Mouse (Mus musculus) erythroblast, adult 5-6 weeks (primary cell): ENCODE measurements around the gene Pdzk1ip1. TPM values are rescaled to one million over a fixed set of nuclear protein-coding genes. Genes with fewer than 3 reads are reported as not detected.

Experiments
- ATAC-seq: replicated peaks from 2 replicates; pipeline ENCODE4 v1.8.0; 2016; ENCODE audit warnings: moderate number of reproducible peaks, mild to moderate bottlenecking, moderate TSS enrichment, inconsistent platforms; ENCODE audit not compliant: poor library complexity, low FRiP score, severe bottlenecking
- total RNA-seq, 2 experiments: library from RNA; stranded (forward) in 1 of 2; stranded (reverse) in 1 of 2; fragments of 150-400 nt in 1 of 2; fragments of 200-764, 138-1000 nt in 1 of 2; gene quantifications; 2 replicates each; pipeline versions ENCODE4 v1.2.3 to v1.2.4; 2015 to 2017; ENCODE audit warnings: low replicate concordance in 2 of 2

Pdzk1ip1 gene
- total RNA-seq, 2 experiments from 2014 or later: 332 to 402 TPM

DNA sequence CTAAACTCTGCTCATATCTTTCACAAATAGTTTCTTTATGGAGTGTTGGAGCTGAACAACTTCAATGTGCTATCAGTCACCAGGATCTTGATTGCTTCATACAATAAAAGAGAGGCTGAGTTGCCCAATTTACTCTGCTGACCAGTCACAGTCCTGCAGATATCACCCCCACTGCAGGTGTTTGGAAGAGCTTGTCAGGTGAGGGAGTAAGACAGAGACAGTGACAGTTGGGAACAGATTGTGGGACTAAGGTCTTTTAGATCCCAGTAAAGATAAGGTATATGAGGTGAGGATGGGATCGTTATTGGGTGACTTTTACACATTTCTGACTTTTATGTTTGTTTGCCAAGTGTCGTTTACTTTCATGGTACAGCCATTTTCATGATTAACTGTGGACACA lies 22.7 kb downstream of the Pdzk1ip1 start:
- ATAC-seq: no peak

DNA sequence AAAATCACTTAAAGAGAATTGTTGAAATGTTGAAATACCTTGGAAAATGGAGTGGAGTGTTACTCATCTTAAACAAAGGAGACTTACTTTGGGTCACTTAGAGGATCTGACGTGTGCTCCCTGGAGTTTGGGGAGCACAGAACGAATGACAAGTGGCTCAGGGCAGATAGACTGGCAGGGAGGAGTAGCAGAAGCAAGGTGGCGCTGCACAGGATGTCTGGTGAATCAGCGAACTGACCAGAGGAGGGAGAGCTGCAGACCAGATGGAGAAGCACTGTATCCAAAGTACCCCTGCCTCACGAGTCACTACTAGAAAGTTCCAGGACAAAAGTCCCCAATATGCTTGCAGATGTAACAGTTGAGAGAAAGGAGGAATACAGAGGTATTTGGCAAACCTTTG lies 24.8 kb downstream of the Pdzk1ip1 start:
- ATAC-seq: no peak

DNA sequence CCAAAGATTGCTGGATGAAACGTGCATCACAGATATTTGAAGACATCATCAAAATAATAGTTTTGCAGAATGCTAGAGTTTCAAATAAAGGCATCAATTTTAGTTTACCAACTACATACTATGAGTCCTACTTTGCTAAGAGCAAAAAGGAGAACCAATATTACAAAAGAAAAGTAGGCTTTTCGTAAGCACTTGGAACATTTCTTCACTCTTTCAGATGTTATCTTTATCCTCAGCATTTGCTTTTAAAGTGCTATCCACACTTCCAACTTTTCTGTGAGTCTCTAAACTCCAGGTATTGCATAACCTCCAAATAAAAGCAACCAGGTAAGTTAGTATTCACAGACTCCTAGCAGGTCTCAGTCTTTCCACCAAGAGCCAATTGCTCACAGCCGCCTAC lies 31.1 kb downstream of the Pdzk1ip1 start:
- ATAC-seq: no peak

DNA sequence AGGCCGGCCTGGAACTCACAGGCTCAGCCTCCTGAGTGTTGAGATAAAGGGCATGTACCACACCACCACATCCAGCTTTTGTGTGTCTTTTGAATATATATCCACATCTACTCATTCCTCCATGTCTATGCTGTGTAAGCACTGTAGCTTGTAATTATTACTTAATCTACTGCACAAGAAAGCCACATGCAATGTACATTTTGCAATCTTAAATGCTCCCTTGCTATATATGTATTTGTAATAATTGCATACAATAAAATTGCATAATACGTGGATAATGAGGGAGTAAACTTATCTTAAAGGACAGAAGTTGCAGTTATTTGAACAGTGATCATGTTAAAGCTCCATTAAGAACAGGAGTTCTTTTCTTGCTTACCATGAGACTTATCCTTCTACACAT lies 32.7 kb downstream of the Pdzk1ip1 start:
- ATAC-seq: no peak

DNA sequence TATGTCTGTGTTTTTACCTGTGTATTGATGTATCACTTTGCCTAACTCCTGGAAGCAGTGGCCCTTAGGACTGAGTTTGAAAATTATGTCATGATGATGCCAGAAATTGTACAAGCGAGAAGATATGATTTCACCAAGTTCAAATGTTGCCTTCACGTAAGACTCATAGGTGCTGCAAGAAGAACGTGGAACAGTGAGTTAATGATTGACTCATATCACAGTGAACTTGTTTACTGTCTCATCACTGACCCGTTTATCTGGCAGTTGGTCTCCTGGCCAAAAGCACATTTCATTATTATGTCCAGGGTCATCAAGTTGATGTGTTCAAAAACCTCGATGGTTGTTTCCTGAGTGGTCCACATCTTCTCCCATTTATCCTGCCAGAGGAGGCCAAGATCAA lies 33.1 kb downstream of the Pdzk1ip1 start:
- ATAC-seq: no peak

DNA sequence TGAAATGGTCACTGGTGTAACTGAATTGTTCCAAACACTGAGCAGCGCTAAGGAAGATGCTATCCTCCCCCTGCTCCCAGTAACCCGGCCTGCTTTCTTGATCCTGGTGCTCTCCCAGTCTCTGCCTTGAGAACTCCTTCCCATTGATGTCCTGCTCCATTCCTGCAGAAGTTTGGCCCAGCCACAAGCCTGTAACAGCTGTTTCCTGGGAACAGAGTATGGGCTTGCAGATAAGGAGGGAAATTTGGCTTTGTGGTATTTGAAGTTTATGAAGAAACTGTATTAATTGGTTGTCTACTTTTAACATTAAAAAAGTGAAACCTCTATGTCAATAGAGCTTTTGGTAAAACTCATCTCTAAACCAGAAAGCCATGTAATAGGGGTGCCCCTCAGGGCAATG lies 35.0 kb downstream of the Pdzk1ip1 start:
- no peak for ATAC-seq

DNA sequence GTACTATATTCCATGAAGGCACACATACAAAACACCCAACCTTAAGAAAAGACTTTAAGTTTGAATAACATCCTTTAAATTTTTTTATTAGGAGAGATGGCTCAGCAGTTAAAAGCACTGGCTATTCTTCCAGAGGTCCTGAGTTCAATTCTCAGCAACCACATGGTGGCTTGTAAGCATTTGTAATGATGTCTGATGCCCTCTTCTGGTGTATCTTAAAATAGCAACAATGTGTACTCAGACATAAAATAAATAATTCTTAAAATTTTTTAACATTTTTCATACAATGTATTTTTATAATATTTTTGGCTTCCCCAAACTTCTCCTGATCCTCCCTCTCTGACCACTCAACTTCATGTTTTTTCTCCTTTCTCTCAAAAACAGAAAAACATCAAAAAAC lies 36.2 kb downstream of the Pdzk1ip1 start:
- no peak for ATAC-seq

DNA sequence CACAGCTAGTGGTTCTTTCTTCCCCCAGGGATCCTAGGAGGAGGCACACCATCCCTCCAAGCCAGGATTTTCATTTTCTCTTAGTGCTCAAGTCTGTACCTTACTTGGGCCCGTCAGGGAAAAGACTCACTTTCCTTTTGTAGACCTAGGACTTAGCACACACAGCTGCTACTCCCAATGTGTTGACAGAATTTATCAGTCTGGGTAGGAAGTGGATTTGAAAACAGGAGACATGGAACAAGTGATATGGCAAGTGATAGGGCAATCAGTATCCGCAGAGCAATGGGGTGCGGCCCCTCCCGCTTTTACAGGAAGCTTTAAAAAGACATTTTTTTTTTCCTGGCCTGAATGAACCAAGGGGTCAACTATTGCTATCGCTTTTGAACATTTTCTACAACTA lies 44.6 kb downstream of the Pdzk1ip1 start:
- no peak for ATAC-seq

DNA sequence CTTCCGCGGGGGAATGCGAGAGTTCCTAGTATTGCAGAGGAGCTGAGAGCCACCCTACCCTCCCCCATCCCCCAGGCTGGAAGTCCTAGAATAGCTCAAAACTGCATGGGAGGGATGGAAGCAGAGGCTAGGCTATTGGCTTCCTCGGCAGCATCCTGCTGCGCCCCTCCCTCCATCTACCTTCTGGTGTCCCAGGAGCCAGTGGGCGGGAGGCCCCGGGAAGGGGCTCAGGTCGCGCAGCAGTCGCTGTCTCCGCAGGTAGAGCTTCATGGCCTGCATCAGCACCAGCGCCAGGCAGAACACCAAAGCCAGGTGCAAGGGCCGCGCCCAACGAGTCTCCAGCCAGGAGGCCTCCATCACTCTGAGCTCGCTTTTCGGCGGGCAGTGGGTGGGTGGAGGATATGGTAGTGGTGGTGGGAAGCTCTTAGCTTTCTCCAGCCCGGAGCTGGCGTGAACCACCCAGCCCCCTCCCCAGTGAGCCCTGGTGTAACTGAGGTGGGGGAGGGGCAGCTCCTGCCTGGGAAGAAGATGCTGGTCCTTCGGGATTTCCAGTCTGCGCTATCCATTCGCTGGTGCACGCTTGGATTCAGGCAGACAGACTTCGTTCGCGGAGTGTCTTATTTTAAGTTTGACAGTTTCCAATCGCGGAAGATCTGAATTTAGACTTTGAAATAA lies 45.2 kb downstream of the Pdzk1ip1 start, which contains the start of gene Cyp4x1:
Cyp4x1 (minus strand) TSS at position 661 of the 675 bp plus-strand sequence.
- ATAC-seq: no peak

DNA sequence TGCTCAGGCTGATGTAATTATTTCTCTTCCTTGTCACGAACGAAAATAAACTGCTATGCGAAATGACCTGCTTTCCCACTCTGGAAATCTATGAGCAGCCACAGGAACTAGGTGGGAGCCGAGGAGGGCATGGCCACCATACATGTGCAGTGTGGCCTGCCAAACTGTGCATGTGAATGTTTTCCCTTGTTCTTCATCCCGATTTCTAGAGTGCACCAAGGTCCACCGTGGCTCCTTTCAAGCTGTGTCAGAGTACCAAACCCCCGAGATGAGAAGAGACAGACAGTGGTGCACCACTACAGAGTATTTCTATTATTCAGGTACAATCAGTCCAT lies 45.8 kb downstream of the Pdzk1ip1 start:
- ATAC-seq: no peak

Other genes with a start within 250 kb of the Pdzk1ip1 start
- gene Foxd2, start 179.8 kb upstream of the Pdzk1ip1 start, total RNA-seq (2015; ENCODE audit: low replicate concordance): not detected in 2 replicates
- gene Foxd2, start 179.8 kb upstream of the Pdzk1ip1 start, total RNA-seq (2017; ENCODE audit: low replicate concordance): 0.28 TPM in 1 of 2 replicates, not detected in the other
- gene Foxe3, start 162.7 kb upstream of the Pdzk1ip1 start, total RNA-seq (2015; ENCODE audit: low replicate concordance): not detected in 2 replicates
- gene Foxe3, start 162.7 kb upstream of the Pdzk1ip1 start, total RNA-seq (2017; ENCODE audit: low replicate concordance): not detected in 2 replicates
- 20.9 and 31.3 TPM in 2 replicates for gene Cmpk1, start 101.5 kb upstream of the Pdzk1ip1 start, total RNA-seq (2015; ENCODE audit: low replicate concordance)
- 19.4 and 29.1 TPM in 2 replicates for gene Cmpk1, start 101.5 kb upstream of the Pdzk1ip1 start, total RNA-seq (2017; ENCODE audit: low replicate concordance)
- gene Stil, start 88.5 kb upstream of the Pdzk1ip1 start, total RNA-seq (2015; ENCODE audit: low replicate concordance): 9.4 and 17.6 TPM in 2 replicates
- 20.1 and 22.8 TPM in 2 replicates for gene Stil, start 88.5 kb upstream of the Pdzk1ip1 start, total RNA-seq (2017; ENCODE audit: low replicate concordance)
- gene Tal1, start 32.3 kb upstream of the Pdzk1ip1 start, total RNA-seq (2015; ENCODE audit: low replicate concordance): 75.1 and 94.0 TPM in 2 replicates
- gene Tal1, start 32.3 kb upstream of the Pdzk1ip1 start, total RNA-seq (2017; ENCODE audit: low replicate concordance): 92.9 and 102 TPM in 2 replicates
- gene Cyp4x1, start 45.6 kb downstream of the Pdzk1ip1 start, total RNA-seq (2015; ENCODE audit: low replicate concordance): not detected in 2 replicates
- gene Cyp4x1, start 45.6 kb downstream of the Pdzk1ip1 start, total RNA-seq (2017; ENCODE audit: low replicate concordance): not detected in 2 replicates
- not detected in 2 replicates for gene Cyp4a29, start 153.4 kb downstream of the Pdzk1ip1 start, total RNA-seq (2015; ENCODE audit: low replicate concordance)
- gene Cyp4a29, start 153.4 kb downstream of the Pdzk1ip1 start, total RNA-seq (2017; ENCODE audit: low replicate concordance): not detected in 2 replicates
- gene Cyp4a12a, start 210.3 kb downstream of the Pdzk1ip1 start, total RNA-seq (2015; ENCODE audit: low replicate concordance): not detected in 2 replicates
- not detected in 2 replicates for gene Cyp4a12a, start 210.3 kb downstream of the Pdzk1ip1 start, total RNA-seq (2017; ENCODE audit: low replicate concordance)